Mouse (Mus musculus) liver, embryonic 11.5 days (tissue): ENCODE measurements around the gene Defb21. TPM values are rescaled to one million over a fixed set of nuclear protein-coding genes. Genes with fewer than 3 reads are reported as not detected.

ENCODE experiments used
- ATAC-seq: fragments of 200-750 bp; cut with Nextera tagmentation; replicated peaks from 2 replicates; pipeline ENCODE4 v1.8.0; 2017; ENCODE audit warnings: moderate number of reproducible peaks, mild to moderate bottlenecking, moderate TSS enrichment, moderate library complexity; ENCODE audit not compliant: low FRiP score
- DNase-seq: peaks from one replicate; pipeline ENCODE4 v3.0.0-alpha.2; 2017; ENCODE audit warnings: low spot score
- H3K27ac ChIP-seq: fragments of 300-500 bp; sonication (generic); 2 replicates; pipeline ENCODE4 v1.5.1; 2014; ENCODE audit warnings: mild to moderate bottlenecking, low read depth, low read length, control low read depth
- H3K27me3 ChIP-seq: fragments of 300-500 bp; sonication (generic); replicated peaks from 2 replicates; pipeline ENCODE4 v1.6.1; 2014; ENCODE audit warnings: low read length, mixed read lengths; ENCODE audit not compliant: control insufficient read depth, insufficient read depth
- H3K36me3 ChIP-seq: fragments of 300-500 bp; sonication (generic); 2 replicates; pipeline ENCODE4 v1.6.1; 2014; ENCODE audit warnings: mild to moderate bottlenecking, low read length, moderate library complexity, mixed read lengths; ENCODE audit not compliant: control insufficient read depth, insufficient read depth
- H3K4me1 ChIP-seq: fragments of 300-500 bp; sonication (generic); replicated peaks from 2 replicates; pipeline ENCODE4 v1.6.1; 2014; ENCODE audit warnings: low read length, mixed read lengths; ENCODE audit not compliant: control insufficient read depth, insufficient read depth
- H3K4me2 ChIP-seq: fragments of 300-500 bp; sonication (generic); 2 replicates; pipeline ENCODE4 v1.6.1; 2014; ENCODE audit warnings: mild to moderate bottlenecking, control low read depth, moderate library complexity
- H3K4me3 ChIP-seq: fragments of 300-500 bp; sonication (generic); 2 replicates; pipeline ENCODE4 v1.5.1; 2014; ENCODE audit warnings: low read depth, low read length, control low read depth
- H3K9ac ChIP-seq: fragments of 300-500 bp; sonication (generic); 2 replicates; pipeline ENCODE4 v1.6.1; 2014; ENCODE audit warnings: low read depth, low read length, control low read depth
- H3K9me3 ChIP-seq: fragments of 300-500 bp; sonication (generic); 2 replicates; pipeline ENCODE4 v1.6.1; 2016; ENCODE audit warnings: low read length, inconsistent platforms, mixed read lengths; ENCODE audit not compliant: control insufficient read depth
- WGBS: fragments of 180-500 bp; shearing (Covaris S2); extraction: QIAGEN DNeasy Blood & Tissue Kit; methylation state at CpG from one replicate; pipeline ENCODE4 v1.1.7; 2014; 5-methylcytosine and 5-hydroxymethylcytosine counted together
- polyA plus RNA-seq: library from polyadenylated mRNA; unstranded; fragments of >200 nt; fragmentation: Nextera tagmentation; extraction: Ambion mirVana; gene quantifications from 2 replicates; pipeline ENCODE4 v1.2.1, GENCODE M21; 2014

Gene Defb21
- polyA plus RNA-seq = not detected in 2 replicates

GRCm38 (mm10) chr2:152572114-152572794 is at the start of gene Defb21:
Gene Defb21, plus strand, starts transcription at chr2:152572744.
- ATAC-seq = no peak
- no peak for DNase-seq
- Histone ChIP-seq H3K4me1 (no peaks in the 10 kb centered on the region), H3K27me3 (no peaks in the 10 kb centered on the region), H3K9ac (no peak within 1 kb of the TSS), H3K27ac (no peak within 1 kb of the TSS), H3K36me3 (no peaks in the 10 kb centered on the region), H3K4me2 (no peak within 1 kb of the TSS), H3K9me3 (no peaks in the 10 kb centered on the region), H3K4me3 (no peak within 1 kb of the TSS)
- 57% methylated on average over 11 of the region's 11 CpGs for WGBS

- Histone ChIP-seq H3K4me2 (no peak within 1 kb of the TSS), H3K4me3 (no peak within 1 kb of the TSS), H3K9me3 (no peaks in the 10 kb centered on the region), H3K27ac (no peak within 1 kb of the TSS), H3K4me1 (no peaks in the 10 kb centered on the region), H3K9ac (no peak within 1 kb of the TSS), H3K36me3 (no peaks in the 10 kb centered on the region), H3K27me3 (no peaks in the 10 kb centered on the region)
- 55% methylated on average over 13 of the region's 13 CpGs for WGBS
- DNase-seq (no peak), ATAC-seq (no peak)
Observed at GRCm38 (mm10) chr2:152539944-152540710, 32.4 kb upstream of the Defb21 start, which contains the start of gene Defb29. Gene Defb29, minus strand, starts transcription at chr2:152540098.

- ATAC-seq (no peak), DNase-seq (no peak)
- H3K27me3 ChIP-seq = no peaks in the 10 kb centered on the region
- H3K27ac ChIP-seq = no peak overlapping the region
- no peaks in the 10 kb centered on the region for H3K9me3 ChIP-seq
- no peak overlapping the region for H3K4me2 ChIP-seq
- H3K4me1 ChIP-seq = no peaks in the 10 kb centered on the region
- no peaks in the 10 kb centered on the region for H3K36me3 ChIP-seq
- H3K9ac ChIP-seq = no peak overlapping the region
- no peak overlapping the region for H3K4me3 ChIP-seq
- WGBS = 68% methylated on average over 9 of the region's 9 CpGs
Observed at GRCm38 (mm10) chr2:152541979-152542378, 30.6 kb upstream of the Defb21 start.

GRCm38 (mm10) chr2:152542897-152543296 is 29.6 kb upstream of the Defb21 start:
- no peaks in the 10 kb centered on the region for H3K4me1 ChIP-seq
- H3K4me2 ChIP-seq = no peak overlapping the region
- DNase-seq (no peak), ATAC-seq (no peak)
- H3K27me3 ChIP-seq = no peaks in the 10 kb centered on the region
- H3K9ac ChIP-seq = no peak overlapping the region
- no peaks in the 10 kb centered on the region for H3K9me3 ChIP-seq
- WGBS = 68% methylated on average over 2 of the region's 2 CpGs
- H3K36me3 ChIP-seq = no peaks in the 10 kb centered on the region
- no peak overlapping the region for H3K27ac ChIP-seq
- no peak overlapping the region for H3K4me3 ChIP-seq

GRCm38 (mm10) chr2:152543478-152543877 is 29.1 kb upstream of the Defb21 start:
- Histone ChIP-seq H3K27me3 (no peaks in the 10 kb centered on the region), H3K36me3 (no peaks in the 10 kb centered on the region), H3K9me3 (no peaks in the 10 kb centered on the region), H3K4me1 (no peaks in the 10 kb centered on the region), H3K27ac (no peak overlapping the region), H3K9ac (no peak overlapping the region), H3K4me2 (no peak overlapping the region), H3K4me3 (no peak overlapping the region)
- no peak for DNase-seq
- no peak for ATAC-seq
- 83% methylated on average over 4 of the region's 4 CpGs for WGBS

- DNase-seq (no peak), ATAC-seq (no peak)
- Histone ChIP-seq H3K4me1 (no peaks in the 10 kb centered on the region), H3K27ac (no peak overlapping the region), H3K9me3 (no peaks in the 10 kb centered on the region), H3K9ac (no peak overlapping the region), H3K27me3 (no peaks in the 10 kb centered on the region), H3K36me3 (no peaks in the 10 kb centered on the region), H3K4me3 (no peak overlapping the region), H3K4me2 (no peak overlapping the region)
- 34% methylated on average over 4 of the region's 4 CpGs for WGBS
Observed at GRCm38 (mm10) chr2:152544691-152545090, 27.9 kb upstream of the Defb21 start.

GRCm38 (mm10) chr2:152548124-152548523 is 24.4 kb upstream of the Defb21 start:
- Histone ChIP-seq H3K27me3 (no peaks in the 10 kb centered on the region), H3K36me3 (no peaks in the 10 kb centered on the region), H3K4me3 (no peak overlapping the region), H3K9me3 (no peaks in the 10 kb centered on the region), H3K4me1 (no peaks in the 10 kb centered on the region), H3K9ac (no peak overlapping the region), H3K4me2 (no peak overlapping the region), H3K27ac (no peak overlapping the region)
- DNase-seq (no peak), ATAC-seq (no peak)
- WGBS = 67% methylated on average over 5 of the region's 5 CpGs

- no peak overlapping the region for H3K4me3 ChIP-seq
- no peak overlapping the region for H3K4me2 ChIP-seq
- no peak overlapping the region for H3K27ac ChIP-seq
- ATAC-seq = no peak
- no peak overlapping the region for H3K9ac ChIP-seq
- H3K36me3 ChIP-seq = no peaks in the 10 kb centered on the region
- no peaks in the 10 kb centered on the region for H3K27me3 ChIP-seq
- DNase-seq = peak; percentile 35
- H3K4me1 ChIP-seq = no peaks in the 10 kb centered on the region
- 12% methylated on average over 16 of the region's 16 CpGs for WGBS
- H3K9me3 ChIP-seq = no peaks in the 10 kb centered on the region
Observed at GRCm38 (mm10) chr2:152553774-152554423, 18.6 kb upstream of the Defb21 start.
